Comparison of ENCODE assay signal across 26 mouse cellular contexts in the genomic region with DNA sequence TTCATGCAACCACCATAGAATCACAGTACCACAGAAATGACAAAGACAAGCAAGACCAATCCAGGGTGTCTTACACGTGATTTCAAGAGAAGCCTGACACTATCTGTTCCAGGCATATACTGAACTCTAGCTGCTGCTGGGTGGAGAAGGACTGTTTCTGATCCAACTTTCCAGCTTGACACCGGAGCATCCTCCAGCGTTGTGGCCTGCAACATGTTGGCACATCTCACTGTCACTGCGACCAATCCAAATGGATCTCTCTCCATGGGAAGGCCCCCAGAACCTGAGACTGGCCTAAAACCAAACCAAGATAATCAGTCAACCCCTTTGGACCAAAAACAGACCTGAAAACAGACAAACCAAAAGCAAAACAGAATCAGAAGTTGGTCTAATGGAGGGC.
DNase-seq lines count a peak whose midpoint lies in the region; ATAC-seq and TF ChIP-seq lines count a peak whose summit lies in the region.
"Had no signal": no experiment of that assay in that cellular context is flagged by ENCODE, and none has a peak within 500 bp of the region (broad histone marks: within the 10 kb centered on the region; RNA-seq: fewer than 3 reads in every experiment).

No protein-coding gene starts in this region.

- no peak for ATAC-seq in intestine, postnatal 0 days
- ATAC-seq: activated CD4-positive, CD25-positive, alpha-beta regulatory T cell, adult 4 months; forebrain, embryonic 14.5 days; forebrain, postnatal 0 days; hindbrain, embryonic 16.5 days; intestine, embryonic 15.5 days had no signal

- no peak overlapping the region for H3K27ac ChIP-seq in cerebellum, adult 2 months (ENCODE audit: insufficient read depth, low read length)
- no peak overlapping the region for H3K27ac ChIP-seq in intestine, postnatal 0 days (ENCODE audit: low read depth, low read length)
- H3K27ac ChIP-seq: embryonic facial prominence, embryonic 12.5 days; embryonic facial prominence, embryonic 15.5 days; gastrocnemius, adult 2 months; heart, embryonic 15.5 days; hindbrain, embryonic 10.5 days; hindbrain, embryonic 13.5 days; intestine, embryonic 15.5 days had no signal

- H3K4me1 ChIP-seq in cerebellum, adult 2 months (ENCODE audit: control insufficient read depth, insufficient read depth, low read length), result peaks cover 4% of the 10 kb centered on the region
- no peaks in the 10 kb centered on the region for H3K4me1 ChIP-seq in intestine, postnatal 0 days (replicated peaks; ENCODE audit: control insufficient read depth, insufficient read depth, low read length)
- H3K4me1 ChIP-seq: embryonic facial prominence, embryonic 12.5 days; embryonic facial prominence, embryonic 15.5 days; heart, embryonic 12.5 days; heart, embryonic 15.5 days; hindbrain, embryonic 10.5 days; hindbrain, embryonic 13.5 days; intestine, embryonic 15.5 days had no signal

- DNase-seq in cerebellum, adult 11 months, result peak; percentile 5
- no peak for DNase-seq in cerebellum, adult 8-10 months
- peak; percentile 48 to 64 for DNase-seq in cerebellum, adult 2 months
- DNase-seq in cerebellum, postnatal 10 days, result peak; percentile 40 to 58
- peak; percentile 38 to 42 for DNase-seq in cerebellum, postnatal 36 days
- no peak for DNase-seq in adrenal gland, adult (ENCODE audit: inconsistent age in 2 of 2, low spot score in 1 of 2)
- DNase-seq: adrenal gland, postnatal 10 days; adrenal gland, postnatal 36 days; forebrain, postnatal 0 days; gastrocnemius, adult 2 months; gastrocnemius, postnatal 25 days; heart, adult 18-20 months; heart, postnatal 10 days; heart, postnatal 36 days; kidney, adult 18-20 months had no signal

- WGBS in cerebellum, adult 2 months, result 18% methylated on average over 4 of the region's 4 CpGs
- 89% methylated on average over 4 of the region's 4 CpGs for WGBS in intestine, postnatal 0 days

- no peak overlapping the region for H3K4me3 ChIP-seq in cerebellum, adult 2 months (replicated peaks; ENCODE audit: insufficient read depth, low read depth, low read length)
- no peak overlapping the region for H3K4me3 ChIP-seq in intestine, postnatal 0 days (ENCODE audit: low read depth, low read length)
- H3K4me3 ChIP-seq: embryonic facial prominence, embryonic 12.5 days; embryonic facial prominence, embryonic 15.5 days; gastrocnemius, adult 2 months; heart, embryonic 12.5 days; heart, embryonic 15.5 days; hindbrain, embryonic 10.5 days; hindbrain, embryonic 13.5 days; intestine, embryonic 15.5 days had no signal

- no peak for TF ChIP-seq CTCF in cerebellum, adult 2 months (IDR thresholded peaks at IDR 0.05; ENCODE audit: borderline replicate concordance, insufficient read depth, low read depth, low read length)
- no peak for TF ChIP-seq CTCF in intestine, postnatal 0 days (IDR thresholded peaks at IDR 0.05; ENCODE audit: low read depth)

- no peaks in the 10 kb centered on the region for H3K36me3 ChIP-seq in intestine, postnatal 0 days (ENCODE audit: control insufficient read depth, insufficient read depth)
- H3K36me3 ChIP-seq: embryonic facial prominence, embryonic 12.5 days; embryonic facial prominence, embryonic 15.5 days; heart, embryonic 12.5 days; heart, embryonic 15.5 days; hindbrain, embryonic 10.5 days; hindbrain, embryonic 13.5 days; intestine, embryonic 15.5 days had no signal

- H3K9ac ChIP-seq in intestine, postnatal 0 days (ENCODE audit: low read depth, low read length), result no peak overlapping the region
- H3K9ac ChIP-seq: embryonic facial prominence, embryonic 12.5 days; embryonic facial prominence, embryonic 15.5 days; forebrain, postnatal 0 days; heart, embryonic 12.5 days; heart, embryonic 15.5 days; hindbrain, embryonic 13.5 days; intestine, embryonic 15.5 days had no signal

- H3K9me3 ChIP-seq in intestine, postnatal 0 days (ENCODE audit: control insufficient read depth), result no peaks in the 10 kb centered on the region
- H3K9me3 ChIP-seq: embryonic facial prominence, embryonic 12.5 days; embryonic facial prominence, embryonic 15.5 days; heart, embryonic 12.5 days; heart, embryonic 15.5 days; hindbrain, embryonic 10.5 days; hindbrain, embryonic 13.5 days; intestine, embryonic 15.5 days had no signal

- H3K4me2 ChIP-seq in intestine, postnatal 0 days (replicated peaks; ENCODE audit: low read depth), result no peak overlapping the region
- H3K4me2 ChIP-seq: embryonic facial prominence, embryonic 12.5 days; embryonic facial prominence, embryonic 15.5 days; heart, embryonic 12.5 days; heart, embryonic 15.5 days; hindbrain, embryonic 13.5 days; intestine, embryonic 15.5 days had no signal

- no peak for TF ChIP-seq POLR2A in cerebellum, adult 2 months (IDR thresholded peaks at IDR 0.05; ENCODE audit: borderline replicate concordance, insufficient read depth, low read length)

- H3K27me3 ChIP-seq in cerebellum, adult 2 months (ENCODE audit: control insufficient read depth, insufficient read depth, low read length), result no peaks in the 10 kb centered on the region
- no peaks in the 10 kb centered on the region for H3K27me3 ChIP-seq in intestine, postnatal 0 days (replicated peaks; ENCODE audit: control insufficient read depth, insufficient read depth, low read length)
- H3K27me3 ChIP-seq: embryonic facial prominence, embryonic 12.5 days; embryonic facial prominence, embryonic 15.5 days; heart, embryonic 12.5 days; heart, embryonic 15.5 days; hindbrain, embryonic 13.5 days; intestine, embryonic 15.5 days had no signal

Comparison
In these comparisons a context has a peak if more than half of its experiments do, and no peak if none do; other contexts are left out.
1. DNase-seq: peak in cerebellum, adult 11 months (single experiment), cerebellum, adult 2 months (2 of 2), cerebellum, postnatal 10 days (2 of 2) and cerebellum, postnatal 36 days (2 of 2); none in cerebellum, adult 8-10 months (single experiment) and adrenal gland, adult (0 of 2).